Mouse (Mus musculus): ENCODE data around the gene Kif13a. TPM values are rescaled to one million over a fixed set of nuclear protein-coding genes. Genes with fewer than 3 reads are reported as not detected.

The Kif13a gene
- polyA plus RNA-seq, 1 experiment, result 52.3 TPM

- TF ChIP-seq CTCF (IDR thresholded peaks at IDR 0.05; ENCODE audit: insufficient read depth, low read length) (no peak), POLR2A (IDR thresholded peaks at IDR 0.05; ENCODE audit: borderline replicate concordance, extremely low read depth, low read depth, low read length) (no peak)
- Histone ChIP-seq H3K4me1 (ENCODE audit: control insufficient read depth, insufficient read depth, low read length) (peaks cover 10% of the 10 kb centered on the region), H3K4me3 (replicated peaks; ENCODE audit: extremely low read depth, low read depth, low read length) (peak overlapping the region; percentile 24)
- WGBS, result 14% methylated on average over 2 of the region's 2 CpGs
- no peak for DNase-seq
Measured at GRCm38 (mm10) chr13:46725227-46725626, 204.4 kb downstream of the Kif13a start.

- no peak for DNase-seq
- peaks cover 10% of the 10 kb centered on the region for H3K4me1 ChIP-seq (ENCODE audit: control insufficient read depth, insufficient read depth, low read length)
- no peak for TF ChIP-seq CTCF (IDR thresholded peaks at IDR 0.05; ENCODE audit: insufficient read depth, low read length)
- no peak for TF ChIP-seq POLR2A (IDR thresholded peaks at IDR 0.05; ENCODE audit: borderline replicate concordance, extremely low read depth, low read depth, low read length)
- H3K4me3 ChIP-seq (replicated peaks; ENCODE audit: extremely low read depth, low read depth, low read length), result no peak overlapping the region
Measured at GRCm38 (mm10) chr13:46724371-46724770, 205.3 kb downstream of the Kif13a start.

- H3K4me1 ChIP-seq (ENCODE audit: control insufficient read depth, insufficient read depth, low read length), result peaks cover 12% of the 10 kb centered on the region
- DNase-seq, result no peak
- H3K4me3 ChIP-seq (replicated peaks; ENCODE audit: extremely low read depth, low read depth, low read length), result no peak overlapping the region
- no peak for TF ChIP-seq POLR2A (IDR thresholded peaks at IDR 0.05; ENCODE audit: borderline replicate concordance, extremely low read depth, low read depth, low read length)
- TF ChIP-seq CTCF (IDR thresholded peaks at IDR 0.05; ENCODE audit: insufficient read depth, low read length), result no peak
Measured at GRCm38 (mm10) chr13:46721009-46721408, 208.7 kb downstream of the Kif13a start.

- no peak overlapping the region for H3K4me3 ChIP-seq (replicated peaks; ENCODE audit: extremely low read depth, low read depth, low read length)
- H3K4me1 ChIP-seq (ENCODE audit: control insufficient read depth, insufficient read depth, low read length), result peaks cover 4% of the 10 kb centered on the region; the same call in 1 of the 2 replicates
- no peak for TF ChIP-seq POLR2A (IDR thresholded peaks at IDR 0.05; ENCODE audit: borderline replicate concordance, extremely low read depth, low read depth, low read length)
- no peak for TF ChIP-seq CTCF (IDR thresholded peaks at IDR 0.05; ENCODE audit: insufficient read depth, low read length)
- DNase-seq, result no peak
- 74% methylated on average over 5 of the region's 5 CpGs for WGBS
Measured at GRCm38 (mm10) chr13:46718893-46719400, 210.7 kb downstream of the Kif13a start.

GRCm38 (mm10) chr13:46715976-46716639 lies 213.6 kb downstream of the Kif13a start:
- WGBS, result 54% methylated on average over 3 of the region's 3 CpGs
- no peak for DNase-seq
- TF ChIP-seq CTCF (IDR thresholded peaks at IDR 0.05; ENCODE audit: insufficient read depth, low read length), result no peak
- no peak for TF ChIP-seq POLR2A (IDR thresholded peaks at IDR 0.05; ENCODE audit: borderline replicate concordance, extremely low read depth, low read depth, low read length)
- no peak overlapping the region for H3K4me3 ChIP-seq (replicated peaks; ENCODE audit: extremely low read depth, low read depth, low read length)
- peaks cover 2% of the 10 kb centered on the region; the same call in 1 of the 2 replicates for H3K4me1 ChIP-seq (ENCODE audit: control insufficient read depth, insufficient read depth, low read length)

GRCm38 (mm10) chr13:46713486-46713885 lies 216.2 kb downstream of the Kif13a start:
- Histone ChIP-seq H3K4me3 (replicated peaks; ENCODE audit: extremely low read depth, low read depth, low read length) (no peak overlapping the region), H3K4me1 (ENCODE audit: control insufficient read depth, insufficient read depth, low read length) (peaks cover 2% of the 10 kb centered on the region; the same call in 1 of the 2 replicates)
- DNase-seq, result no peak
- no peak for TF ChIP-seq POLR2A (IDR thresholded peaks at IDR 0.05; ENCODE audit: borderline replicate concordance, extremely low read depth, low read depth, low read length)
- TF ChIP-seq CTCF (IDR thresholded peaks at IDR 0.05; ENCODE audit: insufficient read depth, low read length), result no peak
- 88% methylated on average over 5 of the region's 5 CpGs for WGBS

- WGBS, result 77% methylated on average over 5 of the region's 5 CpGs
- Histone ChIP-seq H3K4me3 (replicated peaks; ENCODE audit: extremely low read depth, low read depth, low read length) (no peak overlapping the region), H3K4me1 (ENCODE audit: control insufficient read depth, insufficient read depth, low read length) (peaks cover 3% of the 10 kb centered on the region; the same call in 1 of the 2 replicates)
- TF ChIP-seq CTCF (IDR thresholded peaks at IDR 0.05; ENCODE audit: insufficient read depth, low read length), result peak; percentile 45; the same call in 1 of the 2 replicates
- TF ChIP-seq POLR2A (IDR thresholded peaks at IDR 0.05; ENCODE audit: borderline replicate concordance, extremely low read depth, low read depth, low read length), result no peak
- DNase-seq, result no peak
Measured at GRCm38 (mm10) chr13:46703138-46703537, 226.5 kb downstream of the Kif13a start.

- WGBS, result 66% methylated on average over 2 of the region's 2 CpGs
- Histone ChIP-seq H3K4me1 (ENCODE audit: control insufficient read depth, insufficient read depth, low read length) (peaks cover 7% of the 10 kb centered on the region; the same call in 1 of the 2 replicates), H3K4me3 (replicated peaks; ENCODE audit: extremely low read depth, low read depth, low read length) (no peak overlapping the region)
- DNase-seq, result no peak
- no peak for TF ChIP-seq CTCF (IDR thresholded peaks at IDR 0.05; ENCODE audit: insufficient read depth, low read length)
- no peak for TF ChIP-seq POLR2A (IDR thresholded peaks at IDR 0.05; ENCODE audit: borderline replicate concordance, extremely low read depth, low read depth, low read length)
Measured at GRCm38 (mm10) chr13:46701486-46701885, 228.2 kb downstream of the Kif13a start.

GRCm38 (mm10) chr13:46699372-46699771 lies 230.3 kb downstream of the Kif13a start:
- Histone ChIP-seq H3K4me1 (ENCODE audit: control insufficient read depth, insufficient read depth, low read length) (peaks cover 7% of the 10 kb centered on the region; the same call in 1 of the 2 replicates), H3K4me3 (replicated peaks; ENCODE audit: extremely low read depth, low read depth, low read length) (no peak overlapping the region)
- 69% methylated on average over 1 of the region's 1 CpGs for WGBS
- TF ChIP-seq CTCF (IDR thresholded peaks at IDR 0.05; ENCODE audit: insufficient read depth, low read length), result no peak
- TF ChIP-seq POLR2A (IDR thresholded peaks at IDR 0.05; ENCODE audit: borderline replicate concordance, extremely low read depth, low read depth, low read length), result no peak
- DNase-seq, result no peak

Other genes with a start within 250 kb of the Kif13a start
- 58.8 and 70.4 TPM in 2 replicates for gene Nup153, start 201.9 kb downstream of the Kif13a start, polyA plus RNA-seq (2012; rRNA removed)
- gene Nhlrc1, start 85.0 kb upstream of the Kif13a start, polyA plus RNA-seq (2012; rRNA removed), result 4.4 and 5.8 TPM in 2 replicates
- gene Kdm1b, start 113.6 kb upstream of the Kif13a start, polyA plus RNA-seq (2012; rRNA removed), result 7.7 and 9.7 TPM in 2 replicates
- gene Tpmt, start 114.9 kb upstream of the Kif13a start, polyA plus RNA-seq (2012; rRNA removed), result 1.0 and 2.3 TPM in 2 replicates
- 18.9 and 35.7 TPM in 2 replicates for gene Dek, start 176.3 kb upstream of the Kif13a start, polyA plus RNA-seq (2012; rRNA removed)
- 15.8 and 20.9 TPM in 2 replicates for gene Rnf144b, start 192.8 kb upstream of the Kif13a start, polyA plus RNA-seq (2012; rRNA removed)

All from lung, adult 2 months (tissue).